Mouse (Mus musculus): ENCODE measurements around the gene 4930474N05Rik. TPM values are rescaled to one million over a fixed set of nuclear protein-coding genes. Genes with fewer than 3 reads are reported as not detected.

The 4930474N05Rik gene
- total RNA-seq (2021), result not detected

DNA sequence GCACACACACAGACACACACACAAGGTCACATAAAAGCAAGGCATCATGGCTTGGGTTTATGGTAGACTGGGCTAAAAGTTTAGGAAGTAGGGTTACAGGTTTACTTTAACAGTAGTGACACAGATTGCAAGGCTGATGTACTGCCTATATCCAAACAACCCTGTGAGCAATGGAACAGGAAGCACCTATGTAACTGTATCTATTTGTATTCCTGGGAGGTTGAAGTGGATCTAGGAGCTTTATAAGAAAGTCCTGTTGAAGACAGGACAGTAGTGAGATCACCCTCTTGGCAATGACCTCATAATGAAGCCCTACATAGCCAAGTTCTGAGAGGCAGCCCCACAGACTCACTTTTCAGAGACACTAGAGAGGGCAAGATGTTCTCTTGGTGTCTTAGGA is at the start of gene 4930474N05Rik:
TSS of gene 4930474N05Rik (plus strand) at position 301 of the 400 bp plus-strand sequence.
- intact Hi-C loops (cut with DNase I), result no loop called here

GRCm38 (mm10) chr14:36048746-36049391 is 45.8 kb upstream of the 4930474N05Rik start:
- peak; percentile 82 for DNase-seq
- intact Hi-C loops (cut with DNase I), result no loop called here

More for the DNA sequence above, at the start of gene 4930474N05Rik:
- DNase-seq, result no peak

DNA sequence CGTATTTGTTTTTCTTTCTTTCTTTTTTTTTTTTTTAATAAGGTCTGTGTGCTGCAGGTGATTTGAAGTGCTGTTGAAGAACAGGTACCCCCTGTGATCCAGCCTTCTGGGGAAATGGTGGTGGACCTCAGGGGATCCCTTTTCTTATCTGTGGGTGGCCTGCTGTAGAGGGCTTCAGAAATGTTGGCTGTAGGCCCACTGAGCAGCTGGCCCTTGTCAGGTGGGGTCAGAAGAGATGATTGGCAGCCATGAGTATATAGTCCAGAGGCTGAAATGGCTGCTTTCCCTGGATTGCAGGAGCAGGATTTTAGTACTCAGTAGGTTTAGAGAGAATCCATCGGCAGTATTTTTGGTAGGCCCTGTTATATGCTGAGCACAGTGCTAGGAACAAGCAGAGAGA is 41.4 kb upstream of the 4930474N05Rik start:
- DNase-seq, result peak; percentile 19

GRCm38 (mm10) chr14:36098528-36098927 is 3.8 kb downstream of the 4930474N05Rik start:
- no peak for DNase-seq
- intact Hi-C loops (cut with DNase I), result no loop called here

More for the DNA sequence above, 41.4 kb upstream of the 4930474N05Rik start:
- intact Hi-C loops (cut with DNase I), result no loop called here

GRCm38 (mm10) chr14:36099647-36100046 is 4.9 kb downstream of the 4930474N05Rik start:
- no peak for DNase-seq
- intact Hi-C loops (cut with DNase I), result no loop called here

DNA sequence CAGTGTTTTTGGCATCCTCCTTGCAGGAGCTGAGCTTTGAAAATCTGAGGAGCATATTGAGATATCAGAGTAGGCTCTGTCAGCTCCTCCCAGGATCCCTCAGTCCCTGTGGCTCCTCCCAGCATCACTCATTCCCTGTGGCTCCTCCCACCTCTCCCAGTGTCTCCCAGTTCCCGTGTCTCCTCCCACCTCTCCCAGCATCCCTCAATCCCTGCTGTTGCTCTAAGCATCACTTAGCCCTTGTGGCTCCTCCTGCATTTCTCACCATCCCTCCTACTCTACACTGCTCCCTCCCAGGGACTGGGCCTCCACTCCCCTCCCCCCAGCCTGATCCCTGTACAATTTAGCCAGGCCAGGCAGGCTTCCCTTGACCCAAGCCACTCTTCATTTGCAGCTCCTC is 6.0 kb downstream of the 4930474N05Rik start:
- DNase-seq, result no peak
- intact Hi-C loops (cut with DNase I), result no loop called here

- no peak for DNase-seq
- intact Hi-C loops (cut with DNase I), result no loop called here
These were observed 19.8 kb downstream of the 4930474N05Rik start for GRCm38 (mm10) chr14:36114481-36114880.

GRCm38 (mm10) chr14:36123775-36124335 is 29.1 kb downstream of the 4930474N05Rik start:
- DNase-seq, result no peak
- intact Hi-C loops (cut with DNase I), result no loop called here

DNA sequence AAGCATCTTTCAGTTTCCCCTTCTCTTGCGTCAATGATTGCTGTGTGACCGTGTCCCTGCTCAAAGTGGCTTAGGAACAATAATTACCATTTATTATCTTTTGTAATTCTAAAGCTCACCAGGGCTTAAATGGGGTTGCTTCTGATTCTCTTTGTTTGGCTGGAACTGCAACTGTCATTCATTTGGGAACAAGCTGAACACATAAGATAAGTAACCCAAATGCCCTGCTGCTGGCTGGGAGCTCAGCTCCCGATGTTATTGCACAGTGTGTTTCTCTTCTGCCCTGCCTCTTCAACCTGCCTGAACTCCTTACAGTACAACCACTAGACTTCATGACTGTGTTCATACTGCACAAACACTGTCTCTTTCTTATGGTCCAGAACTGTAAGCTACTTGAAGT is 41.0 kb downstream of the 4930474N05Rik start:
- intact Hi-C loops (cut with DNase I), result no loop called here
- DNase-seq, result no peak

DNA sequence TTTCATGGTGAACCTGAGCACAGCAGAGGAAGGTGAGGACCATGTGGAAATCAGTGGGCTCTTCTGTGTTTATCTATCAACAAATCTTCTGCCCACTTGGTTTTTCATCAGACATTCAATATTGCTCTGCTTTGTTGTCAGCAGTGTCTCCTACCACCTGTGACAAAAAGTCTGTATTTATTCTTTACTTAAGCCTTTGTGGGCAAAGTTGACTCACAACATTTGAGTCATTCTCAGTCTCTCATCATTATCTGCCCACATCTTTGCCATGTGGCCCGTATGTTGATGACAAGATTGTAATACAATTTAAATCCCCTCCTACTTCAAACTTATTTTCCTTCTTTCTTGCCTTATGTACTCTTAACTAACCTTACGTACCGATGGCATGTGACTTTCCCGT is 43.0 kb downstream of the 4930474N05Rik start:
- intact Hi-C loops (cut with DNase I), result no loop called here
- DNase-seq, result no peak

GRCm38 (mm10) chr14:36145261-36145660 is 50.5 kb downstream of the 4930474N05Rik start:
- no peak for DNase-seq
- intact Hi-C loops (cut with DNase I), result no loop called here

Measured in left cerebral cortex, postnatal 4 days (tissue).